Mouse (Mus musculus) layer of hippocampus, adult 18-20 months (tissue): ENCODE measurements around the gene Eefsec. TPM values are rescaled to one million over a fixed set of nuclear protein-coding genes. Genes with fewer than 3 reads are reported as not detected.

Source experiments
- DNase-seq, 2 experiments: peaks; one replicate each; pipeline ENCODE4 v3.0.0; 2022; ENCODE audit warnings: low spot score in 2 of 2
- long read RNA-seq: library from polyadenylated mRNA; stranded (forward); transcript quantifications from one replicate; pipeline ENCODE4 v2.0.0, GENCODE M21; 2021
- total RNA-seq, 2 experiments: library from RNA; stranded (reverse); gene quantifications; 2 replicates each; pipeline ENCODE4 v1.2.3; 2021

Gene Eefsec
- 10 to 100 TPM; 21.9 to 24.7 TPM for total RNA-seq
- long read RNA-seq, transcript Eefsec-201 (7 exons, 2,679 nt), result major isoform, 40 of 57 reads
- long read RNA-seq, partial matches to known transcripts, result 1 of 57 reads
- long read RNA-seq, other reads (novel, unspliced or antisense), result 16 of 57 reads

GRCm38 (mm10) chr6:88446063-88447002, at the start of gene Eefsec:
TSS of gene Eefsec (minus strand) at chr6:88446539.
- peak; percentile 74 to 84 for DNase-seq

- DNase-seq, result no peak
These were observed 47.4 kb upstream of the Eefsec start for GRCm38 (mm10) chr6:88493712-88494111.

- DNase-seq, result peak; percentile 50 to 70
These were observed 44.5 kb upstream of the Eefsec start for GRCm38 (mm10) chr6:88490629-88491354.

- DNase-seq, result no peak
These were observed 43.5 kb upstream of the Eefsec start for GRCm38 (mm10) chr6:88489834-88490233.

- DNase-seq, result no peak
These were observed 42.7 kb upstream of the Eefsec start for GRCm38 (mm10) chr6:88489026-88489425.

GRCm38 (mm10) chr6:88486893-88487292, 40.6 kb upstream of the Eefsec start:
- peak; percentile 30 to 72 for DNase-seq

- DNase-seq, result no peak
These were observed 39.0 kb upstream of the Eefsec start for GRCm38 (mm10) chr6:88485378-88485777.

GRCm38 (mm10) chr6:88483913-88484312, 37.6 kb upstream of the Eefsec start:
- DNase-seq, result no peak

GRCm38 (mm10) chr6:88483111-88483510, 36.8 kb upstream of the Eefsec start:
- no peak for DNase-seq

GRCm38 (mm10) chr6:88480421-88480820, 34.1 kb upstream of the Eefsec start:
- no peak for DNase-seq

GRCm38 (mm10) chr6:88469878-88470277, 23.5 kb upstream of the Eefsec start:
- DNase-seq, result no peak

GRCm38 (mm10) chr6:88465181-88465920, 19.0 kb upstream of the Eefsec start, which contains the start of gene Ruvbl1:
TSS of gene Ruvbl1 (plus strand) at chr6:88465409.
- DNase-seq, result peak; percentile 88 to 95

- no peak for DNase-seq
These were observed 8.2 kb upstream of the Eefsec start for GRCm38 (mm10) chr6:88454545-88454944.

GRCm38 (mm10) chr6:88447454-88447853, 1.1 kb upstream of the Eefsec start:
- no peak for DNase-seq

- no peak for DNase-seq
These were observed 678 bp downstream of the Eefsec start for GRCm38 (mm10) chr6:88445661-88446060.

- DNase-seq, result no peak
These were observed 2.1 kb downstream of the Eefsec start for GRCm38 (mm10) chr6:88444076-88444750.

- DNase-seq, result no peak
These were observed 2.9 kb downstream of the Eefsec start for GRCm38 (mm10) chr6:88443446-88443845.

GRCm38 (mm10) chr6:88442551-88442950, 3.8 kb downstream of the Eefsec start:
- no peak for DNase-seq

- peak; percentile 40 to 68 for DNase-seq
These were observed 7.3 kb downstream of the Eefsec start for GRCm38 (mm10) chr6:88439056-88439455.

- DNase-seq, result no peak
These were observed 10.7 kb downstream of the Eefsec start for GRCm38 (mm10) chr6:88435609-88436008.
